In the genomic region with DNA sequence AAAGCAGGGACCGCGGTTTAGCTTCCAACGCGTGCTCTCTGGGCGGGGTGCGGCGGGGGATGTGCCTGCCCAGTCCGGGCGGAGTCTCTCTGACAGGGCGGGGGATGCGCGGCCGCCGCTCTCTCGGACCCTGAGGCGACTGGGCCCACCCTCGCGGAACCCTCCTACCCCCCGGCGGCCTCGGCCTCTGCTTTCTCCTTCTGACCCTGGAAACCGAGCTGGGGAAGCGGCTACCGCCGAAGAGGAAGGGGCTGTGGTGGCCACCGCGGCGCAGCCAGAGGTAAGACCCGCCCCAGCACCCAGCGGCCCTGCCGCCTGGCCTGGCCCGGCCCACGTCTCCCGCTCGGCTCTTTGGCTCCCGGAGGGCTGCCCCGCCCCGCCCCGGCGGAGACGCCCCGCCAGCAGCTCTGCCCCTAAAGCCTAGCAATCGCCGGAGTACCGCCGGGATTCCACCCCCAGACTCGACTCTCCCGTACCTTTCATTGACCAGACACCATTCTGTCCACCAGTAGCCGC, we compare ENCODE assay signal across 8 mouse cellular contexts. TPM values are rescaled to one million over a fixed set of nuclear protein-coding genes. Genes with fewer than 3 reads are reported as not detected.
DNase-seq lines count a peak whose midpoint lies in the region; ATAC-seq and TF ChIP-seq lines count a peak whose summit lies in the region.

No protein-coding gene starts in this region.

- H3K4me3 ChIP-seq in heart, postnatal 0 days (ENCODE audit: low read depth, low read length) = peak overlapping the region; percentile 96
- H3K4me3 ChIP-seq in lung, embryonic 14.5 days (ENCODE audit: low read depth, low read length) = peak overlapping the region; percentile 80

- peak overlapping the region; percentile 82 for H3K9ac ChIP-seq in heart, postnatal 0 days (replicated peaks; ENCODE audit: low read depth, low read length)
- H3K9ac ChIP-seq in lung, embryonic 14.5 days = peak overlapping the region; percentile 86

- H3K27ac ChIP-seq in heart, postnatal 0 days (ENCODE audit: low read depth) = peak overlapping the region; percentile 93
- peak overlapping the region; percentile 94 for H3K27ac ChIP-seq in lung, embryonic 14.5 days (ENCODE audit: low read depth)

- TF ChIP-seq EP300 in heart, postnatal 0 days (IDR thresholded peaks at IDR 0.05; ENCODE audit: low read depth) = no peak

- no peaks in the 10 kb centered on the region for H3K27me3 ChIP-seq in heart, postnatal 0 days (ENCODE audit: control insufficient read depth, insufficient read depth, low read length)
- H3K27me3 ChIP-seq in lung, embryonic 14.5 days (ENCODE audit: insufficient read depth, low read length) = no peaks in the 10 kb centered on the region

- H3K9me3 ChIP-seq in heart, postnatal 0 days (replicated peaks; ENCODE audit: control insufficient read depth, low read length) = no peaks in the 10 kb centered on the region
- no peaks in the 10 kb centered on the region for H3K9me3 ChIP-seq in lung, embryonic 14.5 days (ENCODE audit: low read depth, low read length)

- peak; percentile 86 for DNase-seq in CD4-positive helper T cell, adult 2 months (ENCODE audit: low read depth, low spot score)
- peak; percentile 97 for DNase-seq in adrenal gland, adult 2 months
- DNase-seq in fibroblast of lung, adult 2 months (ENCODE audit: low read depth) = peak; percentile 52
- DNase-seq in heart, postnatal 0 days (ENCODE audit: low spot score) = peak; percentile 78
- peak; percentile 86 to 96 for DNase-seq in kidney, postnatal 25 days
- DNase-seq in lung, embryonic 14.5 days = peak; percentile 88
- peak; percentile 88 for DNase-seq in ovary, adult 18-20 months (ENCODE audit: low spot score)
- DNase-seq in thymus, postnatal 25 days = peak; percentile 82

- TF ChIP-seq CTCF in heart, postnatal 0 days (IDR thresholded peaks at IDR 0.05; ENCODE audit: low read depth) = no peak
- TF ChIP-seq CTCF in lung, embryonic 14.5 days (IDR thresholded peaks at IDR 0.05; ENCODE audit: low read depth) = no peak

- 0% methylated on average over 25 of the region's 49 CpGs for WGBS in heart, postnatal 0 days
- WGBS in lung, embryonic 14.5 days = under 1% methylated on average over 48 of the region's 49 CpGs

- H3K4me1 ChIP-seq in heart, postnatal 0 days (ENCODE audit: control insufficient read depth, insufficient read depth) = peaks cover 7% of the 10 kb centered on the region
- peaks cover 9% of the 10 kb centered on the region; the same call in 1 of the 2 replicates for H3K4me1 ChIP-seq in lung, embryonic 14.5 days (ENCODE audit: insufficient read depth)

- ATAC-seq in heart, postnatal 0 days (ENCODE audit: insufficient read depth, low read depth) = peak; percentile 91
- peak; percentile 96 for ATAC-seq in lung, embryonic 14.5 days (ENCODE audit: insufficient read depth)

- H3K36me3 ChIP-seq in heart, postnatal 0 days (replicated peaks; ENCODE audit: control insufficient read depth, insufficient read depth, low read length) = no peaks in the 10 kb centered on the region
- H3K36me3 ChIP-seq in lung, embryonic 14.5 days (ENCODE audit: insufficient read depth) = no peaks in the 10 kb centered on the region

- peak overlapping the region; percentile 84 for H3K4me2 ChIP-seq in heart, postnatal 0 days (ENCODE audit: low read depth, low read length)
- peak overlapping the region; percentile 82 for H3K4me2 ChIP-seq in lung, embryonic 14.5 days

RNA-seq across cellular contexts. Expression of gene Myo9a, which starts 0.4 kb away (rescaled TPM):
- total RNA-seq in adrenal gland, adult 2 months (2021) = 10 to 100 TPM; 14.1 to 17.5 TPM
- polyA plus RNA-seq in adrenal gland, adult 2 months (2012; rRNA removed) = 0.28 and 0.45 TPM in 2 replicates
- total RNA-seq in heart, postnatal 0 days (2014; rRNA removed; ENCODE audit: low replicate concordance) = 12.2 and 13.0 TPM in 2 replicates
- polyA plus RNA-seq in heart, postnatal 0 days (2015; fragmentation: Nextera tagmentation; extraction: Ambion mirVana) = 4.3 and 4.5 TPM in 2 replicates
- 17.6 and 18.8 TPM in 2 replicates for polyA plus RNA-seq in lung, embryonic 14.5 days (2014; fragmentation: Nextera tagmentation; extraction: Ambion mirVana)

RNA-seq across cellular contexts. Expression of gene Senp8, which starts 0.6 kb away (rescaled TPM):
- 10 to 100 TPM in 1 of 2 experiments, 1 to 10 TPM in 1; 7.5 to 10.4 TPM for total RNA-seq in adrenal gland, adult 2 months (2021)
- polyA plus RNA-seq in adrenal gland, adult 2 months (2012; rRNA removed) = 0.65 and 2.7 TPM in 2 replicates
- 5.2 and 26.7 TPM in 2 replicates for total RNA-seq in heart, postnatal 0 days (2014; rRNA removed; ENCODE audit: low replicate concordance)
- 8.7 and 9.6 TPM in 2 replicates for polyA plus RNA-seq in heart, postnatal 0 days (2015; fragmentation: Nextera tagmentation; extraction: Ambion mirVana)
- polyA plus RNA-seq in lung, embryonic 14.5 days (2014; fragmentation: Nextera tagmentation; extraction: Ambion mirVana) = 11.0 and 11.4 TPM in 2 replicates

Comparison
In these comparisons a context has a peak if more than half of its experiments do, and no peak if none do; other contexts are left out.
1. Peak in every context shown above with its lines: DNase-seq, ATAC-seq, H3K4me3 ChIP-seq and H3K27ac ChIP-seq.